Mouse (Mus musculus) liver, adult 2 months (tissue): Measurements from ENCODE around the gene P2rx2.

Experiments used
- CTCF ChIP-seq: fragments of 200-500 bp; IDR thresholded peaks from 2 replicates; pipeline ENCODE4 v1.5.1; 2011; ENCODE audit warnings: low read depth, low read length, control low read depth
- POLR2A ChIP-seq: fragments of 200-500 bp; IDR thresholded peaks from 2 replicates; pipeline ENCODE4 v1.6.1; 2011; ENCODE audit warnings: low read length, control low read depth; ENCODE audit not compliant: insufficient read depth; ENCODE audit errors: extremely low read depth

DNA sequence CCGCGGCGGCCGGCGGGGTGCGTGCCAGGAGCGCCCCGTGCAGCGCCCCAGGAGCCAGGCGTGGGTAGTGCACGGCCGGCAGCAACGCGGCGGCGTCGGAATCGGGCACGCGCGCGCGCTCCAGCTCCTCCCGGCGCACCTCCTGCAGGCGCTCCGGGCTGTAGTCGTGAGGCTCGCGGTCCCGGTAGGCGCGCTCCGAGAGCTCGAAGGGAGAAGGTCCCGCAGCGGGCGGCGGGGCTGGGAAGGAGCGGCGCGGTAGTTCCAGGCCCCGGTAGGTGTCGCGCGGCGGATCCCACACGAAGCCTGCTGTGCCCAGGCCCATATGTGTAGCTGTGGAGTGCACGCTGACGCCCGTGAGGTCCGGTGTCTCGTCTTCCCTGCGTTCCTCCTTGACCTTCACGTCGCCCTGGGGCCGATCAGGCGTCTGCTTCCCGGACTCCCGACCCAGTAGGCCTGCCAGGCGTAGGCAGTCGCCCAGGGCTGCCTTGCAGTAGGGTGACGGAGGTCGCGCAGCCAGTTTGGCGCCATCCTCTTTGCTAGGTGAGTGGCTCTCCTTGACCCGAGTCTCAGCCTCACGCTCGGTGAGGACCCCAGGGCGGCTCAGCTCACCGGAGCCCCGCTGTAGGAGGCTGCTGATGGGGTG is 20.3 kb upstream of the P2rx2 start:
- TF ChIP-seq CTCF (no peak), POLR2A (no peak)
